Mouse (Mus musculus) neural tube, embryonic 14.5 days (tissue): ENCODE data around the gene Olfr839-ps1. TPM values are rescaled to one million over a fixed set of nuclear protein-coding genes. Genes with fewer than 3 reads are reported as not detected.

Experiments
- ATAC-seq: fragments of 200-750 bp; cut with Nextera tagmentation; 2 replicates; pipeline ENCODE4 v1.8.0; 2017; ENCODE audit warnings: low read depth, mild to moderate bottlenecking, moderate TSS enrichment, moderate library complexity
- H3K27ac ChIP-seq: fragments of 300-500 bp; sonication (generic); 2 replicates; pipeline ENCODE4 v1.5.1; 2014; ENCODE audit warnings: low read depth, mild to moderate bottlenecking, control low read depth, low read length, moderate library complexity, mixed read lengths
- H3K27me3 ChIP-seq: fragments of 300-500 bp; sonication (generic); 2 replicates; pipeline ENCODE4 v1.6.1; 2014; ENCODE audit warnings: low read length; ENCODE audit not compliant: control insufficient read depth, insufficient read depth
- H3K36me3 ChIP-seq: fragments of 300-500 bp; sonication (generic); 2 replicates; pipeline ENCODE4 v1.6.1; 2014; ENCODE audit warnings: low read length, mixed read lengths; ENCODE audit not compliant: control insufficient read depth, insufficient read depth
- H3K4me1 ChIP-seq: fragments of 300-500 bp; sonication (generic); 2 replicates; pipeline ENCODE4 v1.6.1; 2014; ENCODE audit warnings: low read length; ENCODE audit not compliant: control insufficient read depth, insufficient read depth
- H3K4me2 ChIP-seq: fragments of 300-500 bp; sonication (generic); 2 replicates; pipeline ENCODE4 v1.6.1; 2014; ENCODE audit warnings: mild to moderate bottlenecking, low read depth, low read length, control low read depth
- H3K4me3 ChIP-seq: fragments of 300-500 bp; sonication (generic); 2 replicates; pipeline ENCODE4 v1.5.1; 2014; ENCODE audit warnings: low read depth, low read length, control low read depth, mixed read lengths
- H3K9ac ChIP-seq: fragments of 300-500 bp; sonication (generic); replicated peaks from 2 replicates; pipeline ENCODE4 v1.6.1; 2014; ENCODE audit warnings: low read depth, mild to moderate bottlenecking, control low read depth, low read length, mixed read lengths
- H3K9me3 ChIP-seq: fragments of 300-500 bp; sonication (generic); 2 replicates; pipeline ENCODE4 v1.6.1; 2016; ENCODE audit warnings: low read length; ENCODE audit not compliant: control insufficient read depth
- WGBS: fragments of 180-500 bp; shearing (Covaris S2); extraction: QIAGEN DNeasy Blood & Tissue Kit; methylation state at CpG from one replicate; pipeline ENCODE4 v1.1.7; 2014; 5-methylcytosine and 5-hydroxymethylcytosine counted together
- polyA plus RNA-seq: library from polyadenylated mRNA; unstranded; fragments of >200 nt; fragmentation: Nextera tagmentation; extraction: Ambion mirVana; gene quantifications from 2 replicates; pipeline ENCODE4 v1.2.1, GENCODE M21; 2014

Olfr839-ps1 gene
- not detected in 2 replicates for polyA plus RNA-seq

GRCm38 (mm10) chr9:19177212-19177611 lies at the start of gene Olfr839-ps1:
TSS of gene Olfr839-ps1 (minus strand) at chr9:19177312.
- no peaks in the 10 kb centered on the region for H3K36me3 ChIP-seq
- no peaks in the 10 kb centered on the region for H3K27me3 ChIP-seq
- no peaks in the 10 kb centered on the region for H3K4me1 ChIP-seq
- no peak for ATAC-seq
- 94% methylated on average over 1 of the region's 1 CpGs for WGBS
- no peak within 1 kb of the TSS for H3K4me3 ChIP-seq
- H3K27ac ChIP-seq, result no peak within 1 kb of the TSS
- H3K9ac ChIP-seq, result no peak within 1 kb of the TSS
- H3K4me2 ChIP-seq, result no peak within 1 kb of the TSS
- peaks cover 3% of the 10 kb centered on the region for H3K9me3 ChIP-seq

- Histone ChIP-seq H3K27ac (no peak within 1 kb of the TSS), H3K4me3 (no peak within 1 kb of the TSS), H3K4me1 (no peaks in the 10 kb centered on the region), H3K9ac (no peak within 1 kb of the TSS), H3K27me3 (no peaks in the 10 kb centered on the region), H3K9me3 (peaks cover 4% of the 10 kb centered on the region; the same call in 1 of the 2 replicates), H3K4me2 (no peak within 1 kb of the TSS), H3K36me3 (no peaks in the 10 kb centered on the region)
- no peak for ATAC-seq
- WGBS, result 74% methylated on average over 1 of the region's 1 CpGs
These were observed 41.1 kb downstream of the Olfr839-ps1 start, which contains the start of gene Olfr837 for GRCm38 (mm10) chr9:19136017-19136416. TSS of gene Olfr837 (plus strand) at chr9:19136317.

GRCm38 (mm10) chr9:19120082-19120481 lies 57.0 kb downstream of the Olfr839-ps1 start, which contains the start of gene Olfr836:
TSS of gene Olfr836 (plus strand) at chr9:19120382.
- Histone ChIP-seq H3K4me3 (no peak within 1 kb of the TSS), H3K27me3 (no peaks in the 10 kb centered on the region), H3K27ac (no peak within 1 kb of the TSS), H3K9me3 (no peaks in the 10 kb centered on the region; the same call in 1 of the 2 replicates), H3K9ac (no peak within 1 kb of the TSS), H3K4me2 (no peak within 1 kb of the TSS), H3K4me1 (no peaks in the 10 kb centered on the region), H3K36me3 (no peaks in the 10 kb centered on the region)
- no peak for ATAC-seq

Other genes starting within 250 kb of the Olfr839-ps1 start
- not detected in 2 replicates for gene Olfr832, start 240.2 kb downstream of the Olfr839-ps1 start, polyA plus RNA-seq
- not detected in 2 replicates for gene Olfr834, start 189.3 kb downstream of the Olfr839-ps1 start, polyA plus RNA-seq
- gene Olfr835, start 144.6 kb downstream of the Olfr839-ps1 start, polyA plus RNA-seq, result not detected in 2 replicates
- not detected in 2 replicates for gene Olfr836, start 56.9 kb downstream of the Olfr839-ps1 start, polyA plus RNA-seq
- gene Olfr837, start 41.0 kb downstream of the Olfr839-ps1 start, polyA plus RNA-seq, result not detected in 2 replicates
- gene Olfr843, start 74.7 kb upstream of the Olfr839-ps1 start, polyA plus RNA-seq, result not detected in 2 replicates
- gene Olfr844, start 139.0 kb upstream of the Olfr839-ps1 start, polyA plus RNA-seq, result not detected in 2 replicates
- not detected in 2 replicates for gene Olfr845, start 159.1 kb upstream of the Olfr839-ps1 start, polyA plus RNA-seq
- gene Olfr846, start 186.7 kb upstream of the Olfr839-ps1 start, polyA plus RNA-seq, result not detected in 2 replicates
- gene Olfr847, start 201.4 kb upstream of the Olfr839-ps1 start, polyA plus RNA-seq, result not detected in 2 replicates